Mouse (Mus musculus) myocyte (in vitro differentiated cells): ENCODE results near the gene Atp5h.

ENCODE experiments used
- CEBPB ChIP-seq: IDR thresholded peaks from 2 replicates; pipeline ENCODE4 v1.6.1; 2011; ENCODE audit warnings: mild to moderate bottlenecking, moderate library complexity; ENCODE audit not compliant: poor library complexity, insufficient read depth, severe bottlenecking
- E2F4 ChIP-seq: IDR thresholded peaks from one replicate; pipeline ENCODE4 v1.6.1; 2011; ENCODE audit warnings: mild to moderate bottlenecking, control low read depth, moderate library complexity; ENCODE audit not compliant: insufficient read depth
- MAX ChIP-seq: IDR thresholded peaks from one replicate; pipeline ENCODE4 v1.6.1; 2011; ENCODE audit warnings: low read depth, mild to moderate bottlenecking, control low read depth
- MYOD1 ChIP-seq, 3 experiments: IDR thresholded peaks; one replicate each; pipeline ENCODE4 v1.6.1; 2011; ENCODE audit warnings: control low read depth in 2 of 3, low read depth in 2 of 3, mild to moderate bottlenecking in 2 of 3, moderate library complexity in 1 of 3; ENCODE audit not compliant: insufficient read length in 2 of 3, control insufficient read depth in 1 of 3
- MYOG ChIP-seq, 3 experiments: IDR thresholded peaks; one replicate each; pipeline ENCODE4 v1.6.1; 2011; ENCODE audit warnings: control low read depth in 2 of 3, low read depth in 2 of 3, mild to moderate bottlenecking in 2 of 3; ENCODE audit not compliant: insufficient read length in 2 of 3, control insufficient read depth in 1 of 3, insufficient read depth in 1 of 3
- POLR2A ChIP-seq: IDR thresholded peaks from one replicate; pipeline ENCODE4 v1.6.1; 2011; ENCODE audit warnings: low read depth, mild to moderate bottlenecking, control low read depth, moderate library complexity; ENCODE audit not compliant: insufficient read length
- POLR2AphosphoS2 ChIP-seq: IDR thresholded peaks from one replicate; pipeline ENCODE4 v1.6.1; 2011; ENCODE audit warnings: low read depth, control low read depth; ENCODE audit not compliant: insufficient read length
- REST ChIP-seq: IDR thresholded peaks from one replicate; pipeline ENCODE4 v1.6.1; 2011; ENCODE audit warnings: mild to moderate bottlenecking, control low read depth, moderate library complexity; ENCODE audit not compliant: insufficient read depth, insufficient read length
- SRF ChIP-seq: IDR thresholded peaks from one replicate; pipeline ENCODE4 v1.6.1; 2011; ENCODE audit warnings: low read depth; ENCODE audit not compliant: control insufficient read depth, insufficient read length
- TCF12 ChIP-seq: IDR thresholded peaks from one replicate; pipeline ENCODE4 v1.6.1; 2011; ENCODE audit warnings: mild to moderate bottlenecking, control low read depth; ENCODE audit not compliant: poor library complexity, insufficient read depth, severe bottlenecking
- TCF3 ChIP-seq: IDR thresholded peaks from one replicate; pipeline ENCODE4 v1.6.1; 2011; ENCODE audit warnings: low read depth, control low read depth; ENCODE audit not compliant: insufficient read length
- USF1 ChIP-seq: IDR thresholded peaks from one replicate; pipeline ENCODE4 v1.6.1; 2011; ENCODE audit warnings: low read depth, mild to moderate bottlenecking, control low read depth, moderate library complexity

- TF ChIP-seq POLR2A: no peak
- no peak for TF ChIP-seq TCF3
- TF ChIP-seq E2F4: no peak
- TF ChIP-seq MYOD1 (IDR thresholded peaks at IDR 0.05; ENCODE audit: control insufficient read depth in 1 of 3, insufficient read length in 2 of 3, low read depth in 2 of 3): no peak
- TF ChIP-seq MAX: no peak
- no peak for TF ChIP-seq CEBPB
- TF ChIP-seq MYOG (IDR thresholded peaks at IDR 0.05; ENCODE audit: control insufficient read depth in 1 of 3, insufficient read depth in 1 of 3, insufficient read length in 2 of 3, low read depth in 2 of 3): no peak
- no peak for TF ChIP-seq USF1
- TF ChIP-seq REST: no peak
- no peak for TF ChIP-seq POLR2AphosphoS2
- no peak for TF ChIP-seq SRF
- TF ChIP-seq TCF12: no peak
These were observed 47.7 kb downstream of the Atp5h start for GRCm38 (mm10) chr11:115372015-115372414.
